In the genomic region with DNA sequence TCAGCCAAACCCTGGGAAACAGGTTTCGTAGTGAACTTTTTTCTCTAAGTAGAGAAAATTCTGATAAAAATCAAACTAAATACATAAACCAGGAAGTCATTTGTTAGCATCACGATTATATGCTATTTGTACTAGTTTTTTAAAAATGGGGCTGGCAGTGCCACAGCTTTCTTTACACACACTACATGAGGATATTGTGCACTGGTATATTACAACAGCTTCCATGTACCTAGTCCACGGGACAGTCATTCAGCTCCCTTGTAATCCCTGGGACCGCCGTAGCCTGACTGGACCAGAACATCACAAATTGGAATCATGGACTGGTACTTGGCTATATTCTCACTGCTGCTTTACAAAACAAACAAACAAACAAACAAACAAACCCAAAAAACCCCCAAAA, we compare ENCODE assay signal across 22 mouse cellular contexts. TPM values are rescaled to one million over a fixed set of nuclear protein-coding genes. Genes with fewer than 3 reads are reported as not detected.
DNase-seq lines count a peak whose midpoint lies in the region; ATAC-seq and TF ChIP-seq lines count a peak whose summit lies in the region.
"Had no signal": no experiment of that assay in that cellular context is flagged by ENCODE, and none has a peak within 500 bp of the region (broad histone marks: within the 10 kb centered on the region; RNA-seq: fewer than 3 reads in every experiment).

No protein-coding gene starts in this region.

- 85% methylated on average over 5 of the region's 5 CpGs for WGBS in heart, embryonic 10.5 days
- WGBS in heart, embryonic 12.5 days, result 80% methylated on average over 5 of the region's 5 CpGs
- 70% methylated on average over 5 of the region's 5 CpGs for WGBS in lung, postnatal 0 days
- WGBS in intestine, postnatal 0 days, result 56% methylated on average over 5 of the region's 5 CpGs
- WGBS in stomach, embryonic 16.5 days, result 66% methylated on average over 5 of the region's 5 CpGs
- 90% methylated on average over 5 of the region's 5 CpGs for WGBS in forebrain, embryonic 14.5 days
- 91% methylated on average over 5 of the region's 5 CpGs for WGBS in forebrain, embryonic 10.5 days

- peaks cover 51% of the 10 kb centered on the region for H3K27me3 ChIP-seq in heart, embryonic 10.5 days (ENCODE audit: insufficient read depth, poor library complexity, severe bottlenecking)
- H3K27me3 ChIP-seq in heart, embryonic 12.5 days (replicated peaks), result peaks cover 42% of the 10 kb centered on the region
- H3K27me3 ChIP-seq in lung, postnatal 0 days (replicated peaks; ENCODE audit: insufficient read depth, low read length), result no peaks in the 10 kb centered on the region
- H3K27me3 ChIP-seq in intestine, postnatal 0 days (replicated peaks; ENCODE audit: control insufficient read depth, insufficient read depth, low read length), result no peaks in the 10 kb centered on the region
- H3K27me3 ChIP-seq in stomach, embryonic 16.5 days (ENCODE audit: control insufficient read depth, insufficient read depth, low read length), result no peaks in the 10 kb centered on the region
- no peaks in the 10 kb centered on the region for H3K27me3 ChIP-seq in forebrain, embryonic 14.5 days (replicated peaks; ENCODE audit: control insufficient read depth, insufficient read depth, low read length)
- H3K27me3 ChIP-seq in forebrain, embryonic 10.5 days (ENCODE audit: poor library complexity, severe bottlenecking), result no peaks in the 10 kb centered on the region
- H3K27me3 ChIP-seq: embryonic facial prominence, embryonic 12.5 days; embryonic facial prominence, embryonic 15.5 days; forebrain, embryonic 12.5 days; hindbrain, embryonic 12.5 days; hindbrain, embryonic 15.5 days had no signal

- no peak overlapping the region for H3K4me2 ChIP-seq in heart, embryonic 12.5 days
- H3K4me2 ChIP-seq in lung, postnatal 0 days (replicated peaks; ENCODE audit: low read depth, low read length), result no peak overlapping the region
- H3K4me2 ChIP-seq in intestine, postnatal 0 days (replicated peaks; ENCODE audit: low read depth), result peak overlapping the region; percentile 50; the same call in 1 of the 2 replicates
- H3K4me2 ChIP-seq in stomach, embryonic 16.5 days (ENCODE audit: low read depth, low read length), result no peak overlapping the region
- no peak overlapping the region for H3K4me2 ChIP-seq in forebrain, embryonic 14.5 days (ENCODE audit: low read length)
- H3K4me2 ChIP-seq: embryonic facial prominence, embryonic 12.5 days; embryonic facial prominence, embryonic 15.5 days; forebrain, embryonic 12.5 days; hindbrain, embryonic 12.5 days; hindbrain, embryonic 15.5 days had no signal

- H3K9ac ChIP-seq in heart, embryonic 12.5 days, result no peak overlapping the region
- no peak overlapping the region for H3K9ac ChIP-seq in lung, postnatal 0 days (replicated peaks; ENCODE audit: low read depth)
- no peak overlapping the region for H3K9ac ChIP-seq in intestine, postnatal 0 days (ENCODE audit: low read depth, low read length)
- no peak overlapping the region for H3K9ac ChIP-seq in stomach, embryonic 16.5 days (ENCODE audit: low read length)
- H3K9ac ChIP-seq in forebrain, embryonic 14.5 days (ENCODE audit: low read length), result no peak overlapping the region
- H3K9ac ChIP-seq: embryonic facial prominence, embryonic 12.5 days; embryonic facial prominence, embryonic 15.5 days; forebrain, embryonic 12.5 days; forebrain, postnatal 0 days; hindbrain, embryonic 12.5 days; hindbrain, embryonic 15.5 days had no signal

- ATAC-seq in heart, embryonic 12.5 days (ENCODE audit: insufficient number of reproducible peaks, low FRiP score), result no peak
- no peak for ATAC-seq in lung, postnatal 0 days
- no peak for ATAC-seq in intestine, postnatal 0 days
- ATAC-seq in stomach, embryonic 16.5 days (ENCODE audit: insufficient read depth, low FRiP score), result peak; percentile 68; the same call in 1 of the 2 replicates
- no peak for ATAC-seq in forebrain, embryonic 14.5 days
- ATAC-seq: activated CD4-positive, CD25-positive, alpha-beta regulatory T cell, adult 4 months; forebrain, postnatal 0 days had no signal

- no peaks in the 10 kb centered on the region for H3K9me3 ChIP-seq in heart, embryonic 10.5 days
- H3K9me3 ChIP-seq in heart, embryonic 12.5 days (replicated peaks), result no peaks in the 10 kb centered on the region
- no peaks in the 10 kb centered on the region for H3K9me3 ChIP-seq in lung, postnatal 0 days (ENCODE audit: low read length)
- no peaks in the 10 kb centered on the region for H3K9me3 ChIP-seq in intestine, postnatal 0 days (ENCODE audit: control insufficient read depth)
- H3K9me3 ChIP-seq in stomach, embryonic 16.5 days (replicated peaks; ENCODE audit: control insufficient read depth, low read length), result no peaks in the 10 kb centered on the region
- H3K9me3 ChIP-seq in forebrain, embryonic 14.5 days (replicated peaks; ENCODE audit: control insufficient read depth, low read length), result no peaks in the 10 kb centered on the region
- H3K9me3 ChIP-seq in forebrain, embryonic 10.5 days, result no peaks in the 10 kb centered on the region
- H3K9me3 ChIP-seq: embryonic facial prominence, embryonic 12.5 days; embryonic facial prominence, embryonic 15.5 days; forebrain, embryonic 12.5 days; hindbrain, embryonic 12.5 days; hindbrain, embryonic 15.5 days had no signal

- no peak for TF ChIP-seq EP300 in lung, postnatal 0 days (IDR thresholded peaks at IDR 0.05)

- no peak overlapping the region for H3K4me3 ChIP-seq in heart, embryonic 10.5 days
- H3K4me3 ChIP-seq in heart, embryonic 12.5 days, result no peak overlapping the region
- H3K4me3 ChIP-seq in lung, postnatal 0 days (ENCODE audit: low read depth, low read length), result no peak overlapping the region
- no peak overlapping the region for H3K4me3 ChIP-seq in intestine, postnatal 0 days (ENCODE audit: low read depth, low read length)
- no peak overlapping the region for H3K4me3 ChIP-seq in stomach, embryonic 16.5 days (replicated peaks; ENCODE audit: low read length)
- H3K4me3 ChIP-seq in forebrain, embryonic 14.5 days (ENCODE audit: low read depth, low read length), result no peak overlapping the region
- H3K4me3 ChIP-seq in forebrain, embryonic 10.5 days, result no peak overlapping the region
- H3K4me3 ChIP-seq: embryonic facial prominence, embryonic 12.5 days; embryonic facial prominence, embryonic 15.5 days; forebrain, embryonic 12.5 days; hindbrain, embryonic 12.5 days; hindbrain, embryonic 15.5 days had no signal

- no peak for TF ChIP-seq CTCF in lung, postnatal 0 days (IDR thresholded peaks at IDR 0.05)
- no peak for TF ChIP-seq CTCF in intestine, postnatal 0 days (IDR thresholded peaks at IDR 0.05; ENCODE audit: low read depth)

- no peak overlapping the region for H3K27ac ChIP-seq in heart, embryonic 10.5 days
- no peak overlapping the region for H3K27ac ChIP-seq in heart, embryonic 12.5 days (ENCODE audit: poor library complexity, severe bottlenecking)
- 0 out of 2 replicates have a peak overlapping the region, but pooled peaks have one; percentile 0 for H3K27ac ChIP-seq in lung, postnatal 0 days (ENCODE audit: low read length)
- H3K27ac ChIP-seq in intestine, postnatal 0 days (ENCODE audit: low read depth, low read length), result peak overlapping the region; percentile 76; the same call in 1 of the 2 replicates
- H3K27ac ChIP-seq in stomach, embryonic 16.5 days (ENCODE audit: low read length), result peak overlapping the region; percentile 77; the same call in 1 of the 2 replicates
- H3K27ac ChIP-seq in forebrain, embryonic 14.5 days (ENCODE audit: low read depth, low read length), result no peak overlapping the region
- H3K27ac ChIP-seq in forebrain, embryonic 10.5 days, result no peak overlapping the region
- H3K27ac ChIP-seq: embryonic facial prominence, embryonic 12.5 days; embryonic facial prominence, embryonic 15.5 days; hindbrain, embryonic 12.5 days; hindbrain, embryonic 15.5 days had no signal

- H3K36me3 ChIP-seq in heart, embryonic 10.5 days, result 0 out of 2 replicates have a peak, but pooled peaks cover 6% of the 10 kb centered on the region
- H3K36me3 ChIP-seq in heart, embryonic 12.5 days, result 0 out of 2 replicates have a peak, but pooled peaks cover 2% of the 10 kb centered on the region
- no peaks in the 10 kb centered on the region for H3K36me3 ChIP-seq in lung, postnatal 0 days (ENCODE audit: insufficient read depth, low read length)
- no peaks in the 10 kb centered on the region for H3K36me3 ChIP-seq in intestine, postnatal 0 days (ENCODE audit: control insufficient read depth, insufficient read depth)
- no peaks in the 10 kb centered on the region for H3K36me3 ChIP-seq in stomach, embryonic 16.5 days (ENCODE audit: control insufficient read depth, insufficient read depth, low read length)
- no peaks in the 10 kb centered on the region for H3K36me3 ChIP-seq in forebrain, embryonic 14.5 days (ENCODE audit: control insufficient read depth, insufficient read depth, low read length)
- peaks cover 51% of the 10 kb centered on the region for H3K36me3 ChIP-seq in forebrain, embryonic 10.5 days (replicated peaks)
- H3K36me3 ChIP-seq: embryonic facial prominence, embryonic 15.5 days; hindbrain, embryonic 15.5 days had no signal

- peak; percentile 39 for DNase-seq in heart, embryonic 10.5 days (ENCODE audit: low spot score)
- no peak for DNase-seq in lung, postnatal 0 days (ENCODE audit: low spot score)
- no peak for DNase-seq in lung, postnatal 4 days
- no peak for DNase-seq in forebrain, embryonic 14.5 days (ENCODE audit: low spot score)
- no peak for DNase-seq in forebrain, embryonic 10.5 days (ENCODE audit: extremely low spot score, low spot score)
- DNase-seq: adrenal gland, postnatal 10 days; adrenal gland, postnatal 36 days; cerebellum, adult 18-20 months; cerebellum, adult 9-10 months; cerebellum, postnatal 14 days; forebrain, postnatal 0 days; gastrocnemius, postnatal 25 days; heart, adult 18-20 months had no signal

- H3K4me1 ChIP-seq in heart, embryonic 10.5 days, result peaks cover 17% of the 10 kb centered on the region
- peaks cover 16% of the 10 kb centered on the region for H3K4me1 ChIP-seq in heart, embryonic 12.5 days (replicated peaks)
- peaks cover 8% of the 10 kb centered on the region; the same call in 1 of the 2 replicates for H3K4me1 ChIP-seq in lung, postnatal 0 days (ENCODE audit: insufficient read depth, low read depth, low read length)
- H3K4me1 ChIP-seq in intestine, postnatal 0 days (replicated peaks; ENCODE audit: control insufficient read depth, insufficient read depth, low read length), result no peaks in the 10 kb centered on the region
- peaks cover 11% of the 10 kb centered on the region; the same call in 1 of the 2 replicates for H3K4me1 ChIP-seq in stomach, embryonic 16.5 days (ENCODE audit: control insufficient read depth, insufficient read depth, low read length)
- peaks cover 22% of the 10 kb centered on the region for H3K4me1 ChIP-seq in forebrain, embryonic 14.5 days (ENCODE audit: control insufficient read depth, insufficient read depth, low read length)
- peaks cover 35% of the 10 kb centered on the region for H3K4me1 ChIP-seq in forebrain, embryonic 10.5 days

RNA-seq across cellular contexts. Expression of gene Sh3rf1, which starts 11.8 kb away (rescaled TPM):
- polyA plus RNA-seq in heart, embryonic 10.5 days (2016; fragmentation: Nextera tagmentation; extraction: Ambion mirVana), result 5.6 and 8.4 TPM in 2 replicates
- 6.5 and 7.5 TPM in 2 replicates for polyA plus RNA-seq in heart, embryonic 12.5 days (2016; fragmentation: Nextera tagmentation; extraction: Ambion mirVana)
- 11.2 and 11.5 TPM in 2 replicates for polyA plus RNA-seq in lung, postnatal 0 days (2015; fragmentation: Nextera tagmentation; extraction: Ambion mirVana)
- 7.9 and 8.3 TPM in 2 replicates for polyA plus RNA-seq in intestine, postnatal 0 days (2015; fragmentation: Nextera tagmentation; extraction: Ambion mirVana)
- polyA plus RNA-seq in stomach, embryonic 16.5 days (2015; fragmentation: Nextera tagmentation; extraction: Ambion mirVana), result 10.2 and 11.0 TPM in 2 replicates
- polyA plus RNA-seq in forebrain, embryonic 14.5 days (2014; fragmentation: Nextera tagmentation; extraction: Ambion mirVana), result 27.1 and 30.9 TPM in 2 replicates
- 18.1 and 18.2 TPM in 2 replicates for polyA plus RNA-seq in forebrain, embryonic 10.5 days (2016; fragmentation: Nextera tagmentation; extraction: Ambion mirVana)

Comparison
In these comparisons a context has a peak if more than half of its experiments do, and no peak if none do; other contexts are left out.
1. H3K27ac ChIP-seq: peak in lung, postnatal 0 days (single experiment), intestine, postnatal 0 days (single experiment) and stomach, embryonic 16.5 days (single experiment); none in heart, embryonic 10.5 days (single experiment), heart, embryonic 12.5 days (single experiment), forebrain, embryonic 14.5 days (single experiment) and forebrain, embryonic 10.5 days (single experiment).